Mouse (Mus musculus) stomach, embryonic 14.5 days (tissue): Measurements from ENCODE around the gene Zbtb41. TPM values are rescaled to one million over a fixed set of nuclear protein-coding genes. Genes with fewer than 3 reads are reported as not detected.
"Not testable (repeated sequence)": the region's sequence is repeated elsewhere in the genome, so short reads cannot be mapped to it uniquely, and the experiment has no call there.

Experiments used
- ATAC-seq: fragments of 200-750 bp; cut with Nextera tagmentation; 2 replicates; pipeline ENCODE4 v1.8.0; 2017; ENCODE audit warnings: low read depth, moderate TSS enrichment; ENCODE audit not compliant: insufficient number of reproducible peaks, insufficient read depth, low FRiP score
- H3K27ac ChIP-seq: fragments of 300-500 bp; sonication (generic); 2 replicates; pipeline ENCODE4 v1.5.1; 2014; ENCODE audit warnings: mild to moderate bottlenecking, low read length, moderate library complexity, mixed read lengths
- H3K27me3 ChIP-seq: fragments of 300-500 bp; sonication (generic); 2 replicates; pipeline ENCODE4 v1.6.1; 2014; ENCODE audit warnings: low read length, control low read depth, mixed read lengths; ENCODE audit not compliant: control insufficient read depth, insufficient read depth
- H3K36me3 ChIP-seq: fragments of 300-500 bp; sonication (generic); 2 replicates; pipeline ENCODE4 v1.6.1; 2014; ENCODE audit warnings: mild to moderate bottlenecking, control low read depth, low read length, moderate library complexity, mixed read lengths; ENCODE audit not compliant: control insufficient read depth, insufficient read depth
- H3K4me1 ChIP-seq: fragments of 300-500 bp; sonication (generic); 2 replicates; pipeline ENCODE4 v1.6.1; 2014; ENCODE audit warnings: low read length, control low read depth, mixed read lengths; ENCODE audit not compliant: control insufficient read depth, insufficient read depth
- H3K4me2 ChIP-seq: fragments of 300-500 bp; sonication (generic); replicated peaks from 2 replicates; pipeline ENCODE4 v1.6.1; 2014; ENCODE audit warnings: low read depth, low read length, control low read depth
- H3K4me3 ChIP-seq: fragments of 300-500 bp; sonication (generic); 2 replicates; pipeline ENCODE4 v1.5.1; 2014; ENCODE audit warnings: low read depth, low read length, control low read depth
- H3K9ac ChIP-seq: fragments of 300-500 bp; sonication (generic); replicated peaks from 2 replicates; pipeline ENCODE4 v1.6.1; 2014; ENCODE audit warnings: low read depth, mild to moderate bottlenecking, control low read depth, low read length, moderate library complexity, mixed read lengths
- H3K9me3 ChIP-seq: fragments of 300-500 bp; sonication (generic); 2 replicates; pipeline ENCODE4 v1.6.1; 2016; ENCODE audit warnings: low read depth, low read length, control low read depth; ENCODE audit not compliant: control insufficient read depth
- WGBS: fragments of 180-500 bp; shearing (Covaris S2); extraction: QIAGEN DNeasy Blood & Tissue Kit; methylation state at CpG from one replicate; pipeline ENCODE4 v1.1.7; 2014; 5-methylcytosine and 5-hydroxymethylcytosine counted together
- polyA plus RNA-seq: library from polyadenylated mRNA; unstranded; fragments of >200 nt; fragmentation: Nextera tagmentation; extraction: Ambion mirVana; gene quantifications from 2 replicates; pipeline ENCODE4 v1.2.1, GENCODE M21; 2014

The Zbtb41 gene
- polyA plus RNA-seq, 1 experiment from 2014 or later = 16.5 TPM

GRCm38 (mm10) chr1:139407701-139408100 is 14.4 kb upstream of the Zbtb41 start:
- 59% methylated on average over 5 of the region's 5 CpGs for WGBS
- Histone ChIP-seq H3K9me3 (no peaks in the 10 kb centered on the region), H3K4me3 (no peak overlapping the region), H3K27me3 (no peaks in the 10 kb centered on the region), H3K36me3 (no peaks in the 10 kb centered on the region), H3K4me2 (no peak overlapping the region), H3K27ac (no peak overlapping the region), H3K4me1 (no peaks in the 10 kb centered on the region), H3K9ac (no peak overlapping the region)
- ATAC-seq = no peak

- H3K4me2 ChIP-seq, H3K27me3 ChIP-seq, H3K9me3 ChIP-seq, ATAC-seq, H3K36me3 ChIP-seq, H3K4me1 ChIP-seq, H3K4me3 ChIP-seq, H3K27ac ChIP-seq, H3K9ac ChIP-seq: not testable (repeated sequence)
- WGBS = 93% methylated on average over 2 of the region's 2 CpGs
These were observed 9.7 kb upstream of the Zbtb41 start for GRCm38 (mm10) chr1:139412365-139412764.

DNA sequence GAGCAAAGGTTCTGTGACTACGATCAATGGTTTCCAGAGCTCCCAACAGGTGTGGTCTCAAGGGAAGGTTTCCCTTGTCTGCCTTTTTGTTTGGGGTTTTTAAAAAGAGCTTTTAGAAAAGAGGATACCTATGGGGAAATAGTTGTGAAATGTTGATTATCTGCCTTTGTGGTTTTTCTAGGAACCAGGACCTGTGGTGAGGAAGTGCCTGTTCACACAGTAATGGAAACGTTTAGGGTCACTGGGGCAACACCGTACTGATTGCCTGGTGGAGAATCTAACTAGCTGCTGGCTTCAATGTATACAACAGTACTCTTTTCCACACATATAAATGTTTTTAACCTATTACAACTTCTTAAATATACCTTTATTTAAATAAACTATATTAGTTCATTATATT is 8.6 kb upstream of the Zbtb41 start:
- WGBS = 81% methylated on average over 3 of the region's 3 CpGs
- H3K9me3 ChIP-seq = no peaks in the 10 kb centered on the region
- H3K4me2 ChIP-seq = no peak overlapping the region
- no peaks in the 10 kb centered on the region for H3K27me3 ChIP-seq
- H3K9ac ChIP-seq = no peak overlapping the region
- no peaks in the 10 kb centered on the region for H3K4me1 ChIP-seq
- ATAC-seq = no peak
- no peak overlapping the region for H3K27ac ChIP-seq
- no peak overlapping the region for H3K4me3 ChIP-seq
- H3K36me3 ChIP-seq = no peaks in the 10 kb centered on the region

DNA sequence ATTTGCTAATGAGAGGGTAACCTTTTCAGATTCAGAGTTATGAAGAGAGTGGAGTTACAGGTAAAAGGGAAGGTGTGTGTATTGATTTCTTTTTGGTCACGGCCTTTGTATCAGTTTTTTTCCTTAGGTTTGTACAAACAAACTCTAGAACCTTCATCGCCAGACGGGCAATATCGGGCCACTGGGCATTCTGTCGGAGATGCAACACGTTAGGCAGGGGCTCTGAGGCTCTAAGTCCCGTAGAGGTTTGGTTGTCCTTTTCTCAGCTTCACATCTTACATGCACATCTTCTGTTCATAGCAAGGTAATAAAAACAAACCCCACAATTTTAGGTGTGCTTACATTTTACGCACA is 590 bp upstream of the Zbtb41 start:
- peaks cover 18% of the 10 kb centered on the region for H3K4me1 ChIP-seq
- no peaks in the 10 kb centered on the region for H3K27me3 ChIP-seq
- 6% methylated on average over 8 of the region's 8 CpGs for WGBS
- H3K4me2 ChIP-seq = peak overlapping the region; percentile 62
- peak overlapping the region; percentile 79 for H3K4me3 ChIP-seq
- H3K36me3 ChIP-seq = no peaks in the 10 kb centered on the region; the same call in 1 of the 2 replicates
- no peaks in the 10 kb centered on the region for H3K9me3 ChIP-seq
- no peak overlapping the region for H3K27ac ChIP-seq
- peak overlapping the region; percentile 87; the same call in 1 of the 2 replicates for H3K9ac ChIP-seq
- ATAC-seq = no peak

- no peak for ATAC-seq
- Histone ChIP-seq H3K36me3 (peaks cover 4% of the 10 kb centered on the region; the same call in 1 of the 2 replicates), H3K9me3 (no peaks in the 10 kb centered on the region), H3K27ac (0 out of 2 replicates have a peak overlapping the region, but pooled peaks have one; percentile 90), H3K4me2 (peak overlapping the region; percentile 62), H3K4me3 (peak overlapping the region; percentile 79), H3K4me1 (peaks cover 18% of the 10 kb centered on the region), H3K9ac (peak overlapping the region; percentile 87), H3K27me3 (no peaks in the 10 kb centered on the region)
- WGBS = 14% methylated on average over 10 of the region's 10 CpGs
These were observed 853 bp downstream of the Zbtb41 start for GRCm38 (mm10) chr1:139422941-139423340.

- H3K4me1 ChIP-seq = peaks cover 18% of the 10 kb centered on the region
- WGBS = 56% methylated on average over 10 of the region's 10 CpGs
- H3K27ac ChIP-seq = no peak overlapping the region
- H3K4me2 ChIP-seq = peak overlapping the region; percentile 62
- H3K9me3 ChIP-seq = no peaks in the 10 kb centered on the region
- H3K36me3 ChIP-seq = peaks cover 4% of the 10 kb centered on the region; the same call in 1 of the 2 replicates
- H3K4me3 ChIP-seq = peak overlapping the region; percentile 79
- ATAC-seq = no peak
- H3K9ac ChIP-seq = no peak overlapping the region
- no peaks in the 10 kb centered on the region for H3K27me3 ChIP-seq
These were observed 1.8 kb downstream of the Zbtb41 start for GRCm38 (mm10) chr1:139423931-139424330.

DNA sequence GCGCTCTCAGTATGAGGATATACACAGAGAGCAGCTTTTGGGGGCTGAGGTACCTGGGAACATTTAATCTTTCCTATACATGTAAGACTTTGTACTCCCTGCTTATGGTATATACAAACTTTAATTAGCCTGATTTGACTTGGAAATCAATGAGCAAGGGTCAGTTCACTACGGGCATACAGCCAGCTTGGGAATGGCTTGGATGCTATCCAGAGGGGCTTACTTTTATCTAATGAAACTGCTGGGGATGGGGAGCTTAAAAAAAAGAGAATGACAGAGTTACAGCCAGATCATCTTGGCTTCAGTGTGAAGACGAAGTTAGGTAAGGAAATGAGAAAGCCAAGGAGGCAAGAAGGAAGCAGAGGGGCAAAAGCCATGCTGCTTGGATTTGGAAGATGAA is 2.9 kb downstream of the Zbtb41 start:
- WGBS = 37% methylated on average over 3 of the region's 3 CpGs
- H3K27ac ChIP-seq = no peak overlapping the region
- no peak for ATAC-seq
- no peaks in the 10 kb centered on the region for H3K9me3 ChIP-seq
- peak overlapping the region; percentile 24 for H3K4me3 ChIP-seq
- H3K27me3 ChIP-seq = no peaks in the 10 kb centered on the region
- peak overlapping the region; percentile 52 for H3K4me2 ChIP-seq
- no peak overlapping the region for H3K9ac ChIP-seq
- peaks cover 11% of the 10 kb centered on the region for H3K36me3 ChIP-seq
- H3K4me1 ChIP-seq = peaks cover 18% of the 10 kb centered on the region

- H3K4me2 ChIP-seq = no peak overlapping the region
- H3K4me1 ChIP-seq = no peaks in the 10 kb centered on the region
- H3K36me3 ChIP-seq = peaks cover 33% of the 10 kb centered on the region
- no peak overlapping the region for H3K27ac ChIP-seq
- H3K9me3 ChIP-seq = no peaks in the 10 kb centered on the region
- H3K27me3 ChIP-seq = no peaks in the 10 kb centered on the region
- no peak overlapping the region for H3K9ac ChIP-seq
- no peak overlapping the region for H3K4me3 ChIP-seq
- ATAC-seq = no peak
These were observed 16.3 kb downstream of the Zbtb41 start for GRCm38 (mm10) chr1:139438373-139438772.

DNA sequence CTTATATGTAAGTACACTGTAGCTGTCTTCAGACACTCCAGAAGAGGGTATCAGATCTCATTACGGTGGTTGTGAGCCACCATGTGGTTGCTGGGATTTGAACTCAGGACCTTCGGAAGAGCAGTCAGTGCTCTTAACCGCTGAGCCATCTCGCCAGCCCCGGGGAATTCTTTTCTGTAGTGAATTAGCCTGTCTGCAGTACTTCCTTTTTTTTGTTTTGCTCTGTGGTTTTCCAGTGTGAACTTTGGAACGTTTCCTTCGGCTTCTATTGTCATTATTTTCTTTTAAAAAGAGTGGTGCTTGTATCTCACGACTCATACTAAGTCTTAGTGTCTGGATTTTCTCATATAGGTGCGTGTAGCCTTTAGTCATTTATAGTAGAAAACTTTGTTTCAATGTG is 21.0 kb downstream of the Zbtb41 start:
- not testable (repeated sequence) for ATAC-seq, H3K4me1 ChIP-seq, H3K27me3 ChIP-seq, H3K27ac ChIP-seq, H3K4me2 ChIP-seq, H3K4me3 ChIP-seq, H3K9ac ChIP-seq, H3K9me3 ChIP-seq
- 88% methylated on average over 9 of the region's 9 CpGs for WGBS
- H3K36me3 ChIP-seq = peaks cover 30% of the 10 kb centered on the region
